Mouse (Mus musculus): Measurements from ENCODE around the gene Aatk. TPM values are rescaled to one million over a fixed set of nuclear protein-coding genes. Genes with fewer than 3 reads are reported as not detected.

Aatk gene
- total and polyA plus RNA-seq, 3 experiments: 0.38 TPM; not detected in 2

DNA sequence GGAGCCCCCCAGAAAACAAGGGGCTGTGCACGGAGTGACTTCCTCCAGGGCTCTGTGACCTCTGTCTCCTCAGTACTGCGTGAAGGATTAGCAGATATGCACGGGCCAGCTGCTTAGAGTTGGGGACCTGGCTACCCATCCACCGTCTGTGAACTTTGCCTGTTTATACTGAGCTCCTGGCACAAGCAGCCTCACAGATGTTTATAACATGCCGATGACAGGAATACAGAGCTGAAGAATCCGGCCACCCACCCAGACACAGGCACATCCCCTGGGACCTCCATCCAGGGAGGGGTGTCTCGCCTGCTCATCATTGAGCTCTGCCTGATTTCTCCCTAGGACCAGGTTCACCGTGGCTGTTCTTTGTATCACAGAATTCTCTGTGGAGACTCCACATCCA is 14.9 kb downstream of the Aatk start:
- no peak for DNase-seq (ENCODE audit: low spot score)
- peaks cover 2% of the 10 kb centered on the region for H3K4me1 ChIP-seq (ENCODE audit: insufficient read depth, low read depth, low read length)
- ATAC-seq (ENCODE audit: extremely low read depth, insufficient number of reproducible peaks, low FRiP score, poor library complexity, severe bottlenecking): no peak
- H3K36me3 ChIP-seq (replicated peaks): no peaks in the 10 kb centered on the region
- H3K4me3 ChIP-seq (ENCODE audit: low read depth, low read length): no peak overlapping the region
- TF ChIP-seq TAL1 (conservative IDR thresholded peaks at IDR 0.05; ENCODE audit: low read depth, low read length) (no peak), CTCF (IDR thresholded peaks at IDR 0.05; ENCODE audit: low read depth, low read length) (no peak), GATA2 (IDR thresholded peaks at IDR 0.05; ENCODE audit: borderline replicate concordance, low read depth, low read length) (no peak), POLR2AphosphoS5 (IDR thresholded peaks at IDR 0.05; ENCODE audit: insufficient replicate concordance, low read depth, low read length) (no peak)
- no peaks in the 10 kb centered on the region for H3K9me3 ChIP-seq (replicated peaks)
- H3K27me3 ChIP-seq (ENCODE audit: insufficient read depth, low read length): peaks cover 20% of the 10 kb centered on the region

DNA sequence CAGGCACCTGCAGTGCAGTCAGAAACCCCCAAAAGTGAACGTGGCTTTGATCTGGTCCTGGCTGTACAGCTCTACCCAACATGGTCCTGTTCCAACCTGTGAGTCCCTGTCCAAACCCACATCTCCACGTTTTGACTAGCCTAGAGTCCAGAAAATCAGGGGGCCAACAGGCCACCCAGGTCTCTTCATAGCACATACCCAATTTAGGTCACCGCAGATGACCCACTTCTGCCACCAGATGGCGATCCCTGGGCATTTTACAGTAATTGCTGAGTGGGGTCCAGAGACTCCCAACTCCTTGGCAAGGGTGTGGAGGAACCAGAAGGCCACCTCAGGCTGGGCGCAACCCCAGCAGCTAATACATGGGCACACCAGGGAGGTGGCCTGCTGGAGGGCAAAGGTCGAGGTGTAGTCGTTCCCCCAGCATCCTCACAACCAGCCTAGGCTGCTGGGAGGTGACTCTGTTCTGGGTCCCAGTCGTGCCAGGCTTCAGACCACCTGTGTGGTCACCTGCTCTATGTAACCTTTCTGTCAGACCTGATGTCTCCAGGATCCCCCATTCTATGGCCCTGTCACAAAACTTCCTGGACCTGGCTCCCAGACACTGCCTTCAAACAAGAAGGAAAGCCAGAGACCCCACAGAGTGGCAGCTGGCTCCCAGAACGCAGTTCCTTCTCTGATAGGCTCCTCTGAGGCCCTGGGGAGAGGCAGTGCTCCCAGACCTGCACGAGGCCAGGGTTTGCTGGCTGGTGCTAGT is 16.6 kb downstream of the Aatk start:
- Histone ChIP-seq H3K9me3 (replicated peaks) (no peaks in the 10 kb centered on the region), H3K4me1 (ENCODE audit: insufficient read depth, low read depth, low read length) (peaks cover 2% of the 10 kb centered on the region), H3K36me3 (replicated peaks) (no peaks in the 10 kb centered on the region), H3K4me3 (ENCODE audit: low read depth, low read length) (no peak overlapping the region), H3K27me3 (ENCODE audit: insufficient read depth, low read length) (peaks cover 20% of the 10 kb centered on the region)
- DNase-seq (ENCODE audit: low spot score) (no peak), ATAC-seq (ENCODE audit: extremely low read depth, insufficient number of reproducible peaks, low FRiP score, poor library complexity, severe bottlenecking) (no peak)
- TF ChIP-seq CTCF (IDR thresholded peaks at IDR 0.05; ENCODE audit: low read depth, low read length): no peak
- no peak for TF ChIP-seq TAL1 (conservative IDR thresholded peaks at IDR 0.05; ENCODE audit: low read depth, low read length)
- TF ChIP-seq POLR2AphosphoS5 (IDR thresholded peaks at IDR 0.05; ENCODE audit: insufficient replicate concordance, low read depth, low read length): no peak
- TF ChIP-seq GATA2 (IDR thresholded peaks at IDR 0.05; ENCODE audit: borderline replicate concordance, low read depth, low read length): no peak
- no peak for TF ChIP-seq GATA1 (IDR thresholded peaks at IDR 0.05; ENCODE audit: borderline replicate concordance, low read length)

DNA sequence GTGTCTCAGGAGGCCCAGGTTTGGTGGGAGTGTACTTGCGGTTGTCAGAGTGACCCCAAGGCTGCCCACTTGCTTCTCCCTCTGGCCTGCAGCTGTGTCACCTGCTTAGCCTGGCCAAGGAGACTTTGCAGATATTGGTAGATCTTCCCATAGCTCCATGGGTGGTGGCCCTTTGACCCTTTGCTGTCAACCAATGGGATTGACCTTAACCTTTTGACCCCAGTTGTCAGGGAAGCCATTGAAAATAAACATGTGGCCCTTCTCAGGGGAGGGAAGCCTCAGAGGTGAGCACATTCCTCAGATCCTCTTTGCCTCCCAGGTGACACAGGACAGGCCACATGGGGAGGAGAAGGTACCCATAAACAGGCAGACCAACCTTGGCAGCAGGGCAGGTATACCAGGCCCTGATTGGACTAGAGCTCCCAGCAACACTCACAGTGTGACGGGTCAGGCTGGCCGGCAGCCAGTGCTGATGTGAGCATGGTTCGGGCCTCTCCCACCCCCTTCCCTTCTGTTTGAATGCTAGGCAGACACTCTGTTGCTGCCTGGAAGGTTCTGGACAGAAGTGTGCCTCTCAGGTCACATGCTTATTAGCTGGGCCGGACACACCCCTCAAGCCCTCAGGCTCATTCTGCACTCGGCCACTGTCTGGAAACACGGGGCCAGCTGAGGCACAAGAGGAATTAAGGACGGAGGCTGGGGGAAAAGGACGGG is 17.4 kb downstream of the Aatk start:
- ATAC-seq (ENCODE audit: extremely low read depth, insufficient number of reproducible peaks, low FRiP score, poor library complexity, severe bottlenecking): no peak
- TF ChIP-seq TAL1 (conservative IDR thresholded peaks at IDR 0.05; ENCODE audit: low read depth, low read length): no peak
- Histone ChIP-seq H3K27me3 (ENCODE audit: insufficient read depth, low read length) (peaks cover 16% of the 10 kb centered on the region; the same call in 1 of the 2 replicates), H3K36me3 (replicated peaks) (no peaks in the 10 kb centered on the region), H3K4me3 (ENCODE audit: low read depth, low read length) (no peak overlapping the region), H3K9me3 (replicated peaks) (no peaks in the 10 kb centered on the region), H3K4me1 (ENCODE audit: insufficient read depth, low read depth, low read length) (no peaks in the 10 kb centered on the region; the same call in none of the 2 replicates)
- no peak for DNase-seq (ENCODE audit: low spot score)

DNA sequence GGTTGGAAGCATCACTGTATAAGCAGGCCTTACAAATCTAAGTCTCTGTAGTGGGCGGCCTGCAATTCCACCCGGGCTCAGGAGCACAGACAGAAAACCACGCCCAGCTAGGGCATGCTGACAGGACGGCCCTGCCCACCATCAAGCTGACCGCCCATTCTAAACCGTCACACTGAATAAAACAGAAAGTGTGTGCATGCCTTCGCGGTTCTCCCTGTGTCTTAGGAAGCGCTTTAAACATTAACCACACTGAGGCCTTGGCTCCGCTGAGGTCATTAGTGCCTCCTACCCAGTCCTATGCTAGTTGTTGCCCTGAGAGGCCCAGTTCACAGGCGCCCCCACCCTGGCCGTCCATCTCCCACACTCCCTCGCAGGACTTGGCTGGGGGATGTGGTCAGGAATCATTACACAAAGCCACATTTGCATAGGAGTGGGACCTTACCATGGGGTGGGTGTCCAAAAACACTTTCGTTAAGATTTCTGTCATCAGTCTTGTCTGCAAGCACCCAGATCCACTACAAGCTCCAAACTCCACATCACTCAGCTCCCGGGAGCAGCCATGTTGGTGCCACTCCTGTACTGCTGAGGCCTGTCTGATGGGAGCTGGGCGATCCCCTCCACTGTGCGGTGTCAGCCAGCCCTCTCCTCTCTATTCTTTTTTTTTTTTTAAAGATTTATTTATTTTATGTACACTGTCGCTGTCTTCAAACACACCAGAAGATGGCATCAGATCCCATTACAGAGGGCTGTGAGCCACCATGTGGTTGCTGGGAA is 18.5 kb downstream of the Aatk start:
- no peak for ATAC-seq (ENCODE audit: extremely low read depth, insufficient number of reproducible peaks, low FRiP score, poor library complexity, severe bottlenecking)
- Histone ChIP-seq H3K27me3 (ENCODE audit: insufficient read depth, low read length) (peaks cover 19% of the 10 kb centered on the region; the same call in 1 of the 2 replicates), H3K4me3 (ENCODE audit: low read depth, low read length) (no peak overlapping the region), H3K36me3 (replicated peaks) (no peaks in the 10 kb centered on the region), H3K4me1 (ENCODE audit: insufficient read depth, low read depth, low read length) (no peaks in the 10 kb centered on the region), H3K9me3 (replicated peaks) (no peaks in the 10 kb centered on the region)
- no peak for TF ChIP-seq GATA2 (IDR thresholded peaks at IDR 0.05; ENCODE audit: borderline replicate concordance, low read depth, low read length)
- TF ChIP-seq TAL1 (conservative IDR thresholded peaks at IDR 0.05; ENCODE audit: low read depth, low read length): no peak
- no peak for TF ChIP-seq CTCF (IDR thresholded peaks at IDR 0.05; ENCODE audit: low read depth, low read length)
- no peak for TF ChIP-seq GATA1 (IDR thresholded peaks at IDR 0.05; ENCODE audit: borderline replicate concordance, low read length)
- TF ChIP-seq POLR2AphosphoS5 (IDR thresholded peaks at IDR 0.05; ENCODE audit: insufficient replicate concordance, low read depth, low read length): no peak
- DNase-seq (ENCODE audit: low spot score): no peak

DNA sequence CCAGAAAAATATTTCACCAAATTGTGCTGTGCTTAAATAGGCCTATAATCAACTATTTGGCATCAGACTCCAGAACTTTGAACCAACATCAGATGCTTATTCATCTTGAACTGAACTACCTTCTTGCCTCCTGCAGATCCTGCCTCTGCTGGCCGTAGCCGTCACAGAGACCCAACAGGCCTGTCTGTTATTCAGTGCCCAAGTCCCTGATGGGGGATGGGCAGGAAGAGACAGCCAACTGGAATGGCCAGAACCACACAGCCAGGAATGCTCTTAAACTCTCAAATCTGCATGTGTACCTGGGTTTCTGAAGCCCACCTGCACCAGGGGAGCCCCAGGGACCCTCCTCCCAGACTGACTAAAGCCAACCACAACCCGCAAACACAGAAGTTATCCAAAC is 20.0 kb downstream of the Aatk start:
- no peak for ATAC-seq (ENCODE audit: extremely low read depth, insufficient number of reproducible peaks, low FRiP score, poor library complexity, severe bottlenecking)
- H3K9me3 ChIP-seq (replicated peaks): no peaks in the 10 kb centered on the region
- TF ChIP-seq POLR2AphosphoS5 (IDR thresholded peaks at IDR 0.05; ENCODE audit: insufficient replicate concordance, low read depth, low read length) (no peak), CTCF (IDR thresholded peaks at IDR 0.05; ENCODE audit: low read depth, low read length) (no peak), GATA1 (IDR thresholded peaks at IDR 0.05; ENCODE audit: borderline replicate concordance, low read length) (no peak), TAL1 (conservative IDR thresholded peaks at IDR 0.05; ENCODE audit: low read depth, low read length) (no peak), GATA2 (IDR thresholded peaks at IDR 0.05; ENCODE audit: borderline replicate concordance, low read depth, low read length) (no peak)
- DNase-seq (ENCODE audit: low spot score): no peak
- no peaks in the 10 kb centered on the region for H3K4me1 ChIP-seq (ENCODE audit: insufficient read depth, low read depth, low read length)
- H3K36me3 ChIP-seq (replicated peaks): no peaks in the 10 kb centered on the region
- H3K27me3 ChIP-seq (ENCODE audit: insufficient read depth, low read length): peaks cover 28% of the 10 kb centered on the region; the same call in 1 of the 2 replicates
- no peak overlapping the region for H3K4me3 ChIP-seq (ENCODE audit: low read depth, low read length)

DNA sequence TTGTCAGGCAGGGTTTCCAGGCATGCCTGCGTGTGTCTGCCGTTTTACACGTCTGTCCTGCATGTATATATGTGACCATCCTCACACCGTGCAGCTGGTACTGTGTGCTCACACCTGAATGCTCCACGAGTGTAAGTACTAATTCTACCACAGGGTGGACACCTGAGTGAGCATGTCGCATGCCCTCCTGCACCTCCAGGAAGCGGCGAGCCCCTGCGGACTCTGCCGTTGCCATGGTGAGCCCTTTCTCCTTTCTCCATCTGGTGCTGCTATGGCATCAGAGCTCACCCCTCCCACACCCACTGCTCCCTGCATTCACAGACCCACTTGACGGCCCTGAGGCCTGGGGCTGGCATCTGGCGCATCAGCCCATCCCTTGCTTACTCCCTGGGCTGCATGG is 24.1 kb downstream of the Aatk start:
- Histone ChIP-seq H3K4me1 (ENCODE audit: insufficient read depth, low read depth, low read length) (no peaks in the 10 kb centered on the region), H3K4me3 (ENCODE audit: low read depth, low read length) (no peak overlapping the region), H3K9me3 (replicated peaks) (no peaks in the 10 kb centered on the region), H3K36me3 (replicated peaks) (no peaks in the 10 kb centered on the region), H3K27me3 (ENCODE audit: insufficient read depth, low read length) (peaks cover 44% of the 10 kb centered on the region; the same call in 1 of the 2 replicates)
- TF ChIP-seq POLR2AphosphoS5 (IDR thresholded peaks at IDR 0.05; ENCODE audit: insufficient replicate concordance, low read depth, low read length) (no peak), CTCF (IDR thresholded peaks at IDR 0.05; ENCODE audit: low read depth, low read length) (no peak), GATA2 (IDR thresholded peaks at IDR 0.05; ENCODE audit: borderline replicate concordance, low read depth, low read length) (no peak), GATA1 (IDR thresholded peaks at IDR 0.05; ENCODE audit: borderline replicate concordance, low read length) (no peak)
- no peak for ATAC-seq (ENCODE audit: extremely low read depth, insufficient number of reproducible peaks, low FRiP score, poor library complexity, severe bottlenecking)
- no peak for DNase-seq (ENCODE audit: low spot score)

Data from G1E (cell line).